Mouse (Mus musculus) urinary bladder, adult 18-20 months (tissue): ENCODE measurements around the gene Bcl2l2.

ENCODE experiments used
- DNase-seq, 2 experiments: peaks; one replicate each; pipeline ENCODE4 v3.0.0; 2022; ENCODE audit warnings: low spot score in 2 of 2, mixed read lengths in 2 of 2

The Bcl2l2 gene

DNA sequence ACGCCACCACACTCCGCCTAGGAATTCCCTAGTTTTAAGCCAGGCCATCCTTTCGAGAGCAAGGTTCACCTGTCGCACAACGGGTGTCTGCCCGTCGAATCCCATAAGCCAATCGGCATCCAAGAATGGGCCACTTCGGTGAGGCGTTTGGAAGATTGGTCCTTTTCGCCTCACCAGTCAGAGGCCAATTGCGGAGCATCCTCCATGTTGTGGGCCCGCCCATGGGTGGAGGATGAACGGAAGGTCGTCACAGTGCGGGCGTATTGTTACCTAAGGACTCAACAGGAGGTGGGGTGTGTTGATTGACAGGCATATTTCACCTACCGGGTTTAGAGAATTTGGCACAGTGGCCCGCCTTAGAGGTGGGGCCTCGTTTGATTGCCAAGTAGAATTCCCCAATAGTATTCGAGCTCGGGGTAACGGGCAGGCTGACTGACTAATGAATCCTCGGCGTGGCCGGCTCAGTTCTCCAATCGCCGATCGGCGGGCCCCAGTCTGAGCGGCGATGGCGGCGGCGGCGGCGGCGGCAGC, 10.5 kb downstream of the Bcl2l2 start:
- peak; percentile 98 for DNase-seq

DNA sequence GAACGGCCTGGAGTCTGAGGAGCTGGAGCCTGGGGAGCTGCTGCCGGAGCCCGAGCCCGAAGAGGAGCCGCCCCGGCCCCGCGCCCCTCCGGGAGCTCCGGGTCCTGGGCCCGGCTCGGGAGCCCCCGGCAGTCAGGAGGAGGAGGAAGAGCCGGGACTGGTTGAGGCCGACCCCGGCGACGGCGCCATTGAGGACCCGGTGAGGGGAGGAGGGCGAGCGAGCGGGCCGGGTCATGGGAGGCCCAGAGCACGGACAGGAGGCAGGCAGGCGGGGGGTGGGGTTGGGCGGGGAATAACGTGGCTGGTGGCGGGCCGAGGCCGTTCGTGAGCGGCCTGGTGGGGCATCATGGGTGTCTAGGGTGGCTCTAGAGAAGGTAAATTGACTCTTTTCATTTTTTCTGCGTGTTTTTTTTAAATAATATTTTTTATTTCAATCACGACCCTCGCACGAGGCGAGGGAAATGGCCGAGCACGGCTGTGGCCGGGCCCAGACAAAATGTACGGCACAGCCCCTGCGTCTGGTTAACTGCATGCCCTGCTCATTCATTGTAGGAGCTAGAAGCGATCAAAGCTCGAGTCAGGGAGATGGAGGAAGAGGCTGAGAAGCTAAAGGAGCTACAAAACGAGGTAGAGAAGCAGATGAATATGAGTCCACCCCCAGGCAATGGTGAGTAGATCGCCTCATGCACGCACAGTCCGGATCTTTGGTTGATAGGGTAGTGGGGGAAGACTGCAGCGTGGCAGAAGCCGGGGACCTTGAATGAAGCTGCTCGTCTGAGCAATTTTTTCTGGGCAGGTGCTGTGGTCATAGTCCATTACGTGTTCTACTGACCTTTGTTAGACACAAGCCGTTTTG, 11.3 kb downstream of the Bcl2l2 start:
- peak; percentile 60 to 69 for DNase-seq

DNA sequence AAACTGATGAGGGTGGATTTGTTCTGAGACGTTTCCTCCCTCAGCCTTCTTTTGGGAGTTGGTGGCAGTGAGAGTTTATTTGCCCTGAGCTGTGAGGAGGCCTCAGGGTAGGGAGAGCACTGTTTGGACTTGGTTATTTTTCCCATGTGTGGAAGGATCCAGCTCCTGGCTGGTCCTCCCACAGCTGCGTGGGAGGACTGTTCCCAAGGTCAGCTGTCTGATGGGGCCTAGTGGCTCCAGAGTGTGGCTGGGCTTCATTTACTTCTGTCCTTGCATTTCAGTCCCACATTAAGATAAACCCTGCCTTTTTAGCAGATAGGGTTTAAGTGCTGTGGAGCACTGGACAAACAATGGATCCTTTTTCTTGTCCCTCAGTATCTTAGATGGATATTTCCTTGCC, 14.3 kb downstream of the Bcl2l2 start:
- no peak for DNase-seq

DNA sequence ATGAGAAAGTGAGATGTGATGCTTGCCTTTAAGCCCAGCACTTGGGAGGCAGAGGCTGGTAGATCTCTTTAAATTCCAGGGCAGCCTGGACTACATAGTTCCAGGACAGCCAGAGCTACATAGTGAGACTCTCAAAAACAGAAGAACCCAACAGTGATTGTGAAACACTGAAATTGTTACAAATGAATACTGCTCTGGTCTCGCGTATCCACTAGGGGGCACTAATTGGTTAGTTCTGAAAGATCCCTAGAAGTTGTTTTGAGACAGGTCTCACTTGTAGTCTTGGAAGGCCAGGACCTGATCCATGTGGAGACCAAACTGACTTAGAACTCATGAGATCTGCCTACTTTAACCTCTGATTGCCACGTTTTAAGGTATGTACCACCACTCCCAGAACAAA, 17.2 kb downstream of the Bcl2l2 start:
- peak; percentile 26 to 57 for DNase-seq

DNA sequence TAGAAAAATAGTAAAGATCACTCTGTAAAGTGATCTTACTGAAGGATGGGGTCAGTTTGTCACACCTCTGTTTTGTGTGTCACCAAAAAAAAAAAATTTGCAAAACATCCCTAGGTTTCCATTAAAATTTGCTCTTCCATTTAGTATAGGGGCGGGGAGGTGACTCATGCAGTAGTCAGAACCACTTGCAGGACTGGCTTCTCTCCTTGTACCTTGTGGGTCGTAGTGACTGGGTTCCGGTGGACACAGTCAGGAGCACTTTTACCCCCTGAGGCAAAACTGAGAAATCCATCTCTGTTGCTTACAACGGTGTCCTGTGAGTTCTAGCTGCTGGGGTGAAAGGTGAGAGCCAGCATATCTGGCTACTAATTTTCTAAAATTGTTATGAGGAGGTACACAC, 20.5 kb downstream of the Bcl2l2 start:
- no peak for DNase-seq

GRCm38 (mm10) chr14:54908682-54909081, 25.5 kb downstream of the Bcl2l2 start:
- DNase-seq, result no peak

DNA sequence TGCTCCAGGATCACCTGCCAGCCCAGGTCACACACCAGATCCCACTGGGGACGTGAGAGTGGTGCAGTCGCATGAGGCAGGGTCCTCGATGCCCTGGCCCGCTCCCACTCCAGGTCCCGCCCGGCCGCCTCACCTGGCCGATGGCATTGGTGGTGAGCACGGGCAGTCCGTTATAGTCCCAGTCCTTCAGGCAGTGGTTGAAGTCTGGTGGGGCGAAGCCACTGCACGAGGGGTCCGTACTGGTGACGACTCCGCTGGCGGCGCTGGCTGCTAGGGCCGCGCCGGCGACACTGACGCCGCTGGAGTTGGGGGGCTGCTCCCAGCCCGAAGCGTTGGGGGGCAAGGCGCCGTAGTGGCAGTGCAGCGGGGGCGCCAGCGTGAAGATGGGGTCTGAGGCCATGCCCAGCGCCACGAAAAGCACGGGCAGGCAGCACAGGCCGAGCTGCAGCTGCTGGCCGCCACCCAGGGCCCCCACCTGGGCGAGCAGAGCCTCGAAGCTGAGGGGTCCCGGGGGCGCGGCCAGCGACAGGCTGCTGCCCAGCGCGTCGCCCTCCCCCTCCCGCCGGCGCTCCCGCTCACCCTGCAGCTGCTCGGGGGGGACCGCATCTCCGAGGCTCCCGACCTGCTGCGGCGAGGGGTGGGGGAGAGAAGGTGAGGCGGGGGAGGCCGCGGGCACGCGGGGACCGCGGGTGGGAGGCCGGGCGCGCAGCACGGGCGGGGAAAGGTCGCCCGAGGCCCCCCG, 29.1 kb downstream of the Bcl2l2 start:
- DNase-seq, result no peak

- no peak for DNase-seq
Observed at GRCm38 (mm10) chr14:54912886-54913285, 29.7 kb downstream of the Bcl2l2 start, which contains the start of gene Slc22a17. Gene Slc22a17, minus strand, starts transcription at chr14:54913132.

GRCm38 (mm10) chr14:54913343-54913742, 30.2 kb downstream of the Bcl2l2 start:
- no peak for DNase-seq

GRCm38 (mm10) chr14:54920076-54920685, 37.0 kb downstream of the Bcl2l2 start:
- DNase-seq, result no peak

DNA sequence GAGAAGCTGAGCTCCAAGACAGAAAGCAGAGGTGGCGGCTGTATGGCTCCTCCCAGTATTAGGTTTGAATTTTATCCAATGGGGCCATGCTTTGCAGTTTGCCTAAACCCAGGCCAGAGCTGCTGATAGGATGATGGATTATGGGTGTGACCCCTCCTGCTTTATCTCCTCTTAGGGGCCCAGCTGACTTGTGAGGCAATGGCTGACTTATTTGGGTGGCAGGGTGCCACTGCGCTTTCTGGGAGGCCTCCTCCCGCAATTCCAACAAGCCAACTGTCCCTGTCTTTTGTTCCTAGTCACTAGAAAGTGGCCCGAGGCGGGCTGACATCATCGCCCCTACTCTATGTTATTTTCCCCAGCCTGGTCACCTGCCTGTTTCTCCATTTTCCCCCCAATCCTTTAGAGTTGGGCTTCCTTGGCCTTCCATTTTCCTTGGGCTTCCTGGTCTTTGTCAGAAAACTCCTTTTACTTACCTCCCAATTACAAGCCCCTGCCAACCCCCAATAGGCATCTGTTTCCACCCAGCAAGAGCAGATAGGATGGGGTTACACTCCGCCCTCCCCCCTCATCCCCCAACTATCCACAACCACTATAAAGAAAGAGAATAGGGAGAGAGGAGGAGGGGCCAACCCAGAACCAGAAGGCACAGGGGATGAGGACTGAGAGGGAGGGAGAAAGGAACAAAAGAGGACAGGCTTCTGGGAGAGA, 41.6 kb downstream of the Bcl2l2 start:
- DNase-seq, result peak in 1 of 2 experiments; percentile 84

DNA sequence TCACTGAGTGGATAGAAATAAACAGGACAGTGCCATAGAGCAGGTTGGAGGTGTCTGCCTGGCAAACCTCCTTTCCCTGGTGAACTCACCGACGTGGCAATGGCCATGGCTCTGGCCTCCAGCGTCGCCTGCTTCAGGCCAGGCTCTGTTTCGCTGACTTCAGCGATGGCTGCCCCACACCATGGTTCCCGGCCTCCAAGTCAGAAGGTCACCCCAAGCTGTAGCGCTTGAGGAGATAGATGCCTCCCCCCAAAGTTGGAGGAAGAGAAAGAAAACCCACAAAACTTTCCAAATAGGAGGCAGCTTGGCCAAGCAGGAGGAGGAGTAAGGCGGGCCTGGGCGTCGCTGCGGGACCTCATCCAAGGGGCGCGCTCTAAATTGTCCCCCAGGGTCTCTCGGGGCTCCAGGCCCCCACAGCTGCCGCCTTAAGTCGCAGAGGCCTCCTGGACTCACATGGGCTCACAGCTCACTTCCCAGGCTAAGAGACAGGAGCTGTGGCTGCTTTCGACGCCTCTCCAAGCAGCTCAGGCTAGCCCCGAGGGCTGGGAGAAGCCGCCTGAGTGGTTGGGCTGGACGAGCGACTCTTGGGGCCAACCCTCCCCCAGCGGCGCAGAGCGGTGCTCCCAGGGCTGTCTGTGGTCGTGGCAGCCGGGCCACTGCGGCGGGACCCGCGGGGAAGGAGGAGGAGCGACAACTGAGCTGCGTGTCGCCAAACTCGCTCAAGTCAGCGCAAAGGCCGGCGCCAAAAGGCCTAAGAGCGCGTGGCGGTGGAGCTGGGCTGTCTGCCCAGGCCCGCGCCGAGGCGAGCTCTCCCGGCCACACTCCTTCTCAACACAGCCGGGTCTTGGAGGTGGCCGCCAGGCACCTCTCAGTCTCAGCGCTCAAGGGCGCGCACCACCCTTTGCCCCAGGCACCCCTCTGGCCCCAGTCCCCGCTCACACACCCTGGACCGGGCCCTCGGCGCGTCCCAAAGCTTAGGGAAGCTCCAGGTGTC, 42.5 kb downstream of the Bcl2l2 start, which contains the start of gene Efs:
TSS of gene Efs (minus strand) at position 778 of the 994 bp plus-strand sequence.
- DNase-seq, result peak; percentile 73 to 82

DNA sequence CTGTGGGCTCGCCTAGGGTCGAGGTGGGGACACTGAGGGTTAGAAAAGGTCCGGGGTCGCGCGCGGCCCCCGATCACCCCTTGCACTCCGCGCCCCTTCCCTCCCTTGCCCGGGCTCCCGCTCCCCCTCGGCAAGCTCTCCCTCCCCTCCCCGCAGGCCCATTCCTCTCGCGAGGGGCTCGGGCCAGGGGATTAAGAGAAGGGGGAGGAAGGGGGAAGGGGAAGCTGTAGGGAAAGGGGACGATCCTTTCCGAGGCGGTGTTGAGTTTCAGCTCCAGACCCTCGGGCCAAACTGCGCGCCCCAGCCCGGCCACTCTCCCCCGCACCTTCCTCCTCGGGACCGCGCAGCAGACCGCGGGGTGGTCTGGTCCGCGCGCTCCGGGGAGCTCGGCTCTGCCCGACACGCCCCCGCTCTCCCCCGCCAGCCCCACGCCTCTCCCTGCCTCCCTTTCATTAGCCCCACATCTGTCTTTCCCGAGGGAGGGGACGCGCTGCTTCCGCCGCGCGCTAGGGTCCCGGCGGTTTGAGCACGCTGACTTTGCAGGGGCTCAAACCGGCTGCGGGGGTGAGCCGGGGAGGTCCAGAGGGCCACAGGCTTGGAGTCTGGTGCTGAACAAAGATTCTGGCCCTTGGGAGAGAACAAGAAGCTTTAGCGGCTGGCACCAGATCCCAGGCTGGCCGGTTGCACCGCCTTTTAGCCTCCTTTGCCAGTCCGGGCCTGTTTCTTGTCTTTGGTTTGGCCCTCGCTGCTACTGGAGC, 43.4 kb downstream of the Bcl2l2 start:
- DNase-seq, result peak; percentile 75 to 81

DNA sequence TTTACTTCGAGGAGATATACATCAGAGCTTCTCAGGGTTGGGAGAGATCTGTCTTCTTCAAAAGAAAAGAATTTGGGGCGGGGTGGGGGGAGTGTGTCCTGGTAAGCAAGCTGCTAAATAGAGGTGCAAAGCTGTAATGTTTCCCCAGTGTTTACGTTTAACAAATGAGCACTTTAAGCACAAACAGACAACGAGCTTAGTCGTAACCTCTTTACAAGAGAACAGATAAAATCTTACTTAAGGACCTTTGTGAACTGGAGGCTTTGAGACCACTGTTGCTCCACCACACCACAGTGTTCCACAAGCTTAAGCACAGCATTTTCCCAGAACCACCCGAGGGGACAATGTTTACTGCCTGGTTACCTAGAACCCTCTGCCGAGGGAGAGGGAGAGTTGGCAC, 44.1 kb downstream of the Bcl2l2 start:
- DNase-seq, result no peak

DNA sequence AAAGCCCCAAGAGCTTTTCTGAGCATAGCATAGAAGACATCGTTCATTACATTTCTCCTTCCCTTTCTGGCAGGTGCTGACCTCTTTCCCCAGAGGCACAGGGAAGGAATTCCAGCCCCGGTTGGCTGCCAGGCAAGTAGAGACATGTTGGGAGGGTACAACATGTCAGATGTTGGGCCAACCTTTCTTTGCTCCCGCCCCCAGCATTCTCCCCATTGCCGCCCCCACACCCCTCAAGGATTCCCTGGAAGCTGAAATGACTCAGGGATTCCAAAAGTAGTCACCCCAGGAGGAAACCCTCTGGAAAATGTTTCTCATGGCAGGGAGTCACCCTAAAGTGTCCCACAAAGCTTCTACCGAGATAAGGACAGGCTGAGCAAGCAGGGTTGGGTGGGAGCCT, 46.6 kb downstream of the Bcl2l2 start:
- DNase-seq, result no peak

DNA sequence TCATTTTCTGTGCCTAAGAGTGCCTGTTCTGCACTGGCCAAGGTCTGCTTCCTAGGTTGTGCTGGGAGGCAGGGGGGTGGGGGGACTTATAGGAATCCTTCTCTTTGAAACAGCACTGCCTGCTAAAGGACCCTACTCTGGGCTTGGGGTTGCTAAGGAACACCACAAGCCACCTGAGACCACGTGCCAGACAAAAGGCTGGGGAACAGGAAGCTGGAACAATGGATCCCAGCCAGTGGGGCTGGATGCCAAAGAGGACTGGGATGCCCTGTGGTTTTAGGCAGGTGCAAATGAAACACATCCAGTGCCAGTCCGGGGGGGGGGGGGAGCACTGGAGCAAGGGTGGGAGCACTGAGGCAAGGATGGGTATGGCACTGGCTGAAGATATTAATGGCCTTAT, 47.3 kb downstream of the Bcl2l2 start:
- no peak for DNase-seq

- no peak for DNase-seq
Observed at GRCm38 (mm10) chr14:54932645-54933150, 49.5 kb downstream of the Bcl2l2 start, which contains the start of gene Il25. Gene Il25, plus strand, starts transcription at chr14:54932695.

- no peak for DNase-seq
Observed at GRCm38 (mm10) chr14:54935904-54936830, 53.0 kb downstream of the Bcl2l2 start, which contains the start of gene Cmtm5. Gene Cmtm5, plus strand, starts transcription at chr14:54936261.
